Mouse (Mus musculus) ES-E14 (cell line): ENCODE data around the gene 2900092C05Rik.

Experiments used
- CHD2 ChIP-seq: IDR thresholded peaks from 2 replicates; pipeline ENCODE4 v1.6.1; 2014; ENCODE audit warnings: mild to moderate bottlenecking, low read depth, low read length, inconsistent platforms
- HCFC1 ChIP-seq: IDR thresholded peaks from 2 replicates; pipeline ENCODE4 v1.6.1; 2012; ENCODE audit warnings: low read length, inconsistent platforms, borderline replicate concordance; ENCODE audit not compliant: insufficient read depth
- MAFK ChIP-seq: IDR thresholded peaks from 2 replicates; pipeline ENCODE4 v1.6.1; 2014; ENCODE audit warnings: mild to moderate bottlenecking, low read depth, low read length, inconsistent platforms; ENCODE audit not compliant: insufficient read depth
- ZC3H11A ChIP-seq: IDR thresholded peaks from 2 replicates; pipeline ENCODE4 v1.6.1; 2012; ENCODE audit warnings: low read depth, mild to moderate bottlenecking, inconsistent platforms, low read length, borderline replicate concordance
- ZNF384 ChIP-seq: IDR thresholded peaks from 2 replicates; pipeline ENCODE4 v1.6.1; 2012; ENCODE audit warnings: low read depth, low read length, inconsistent platforms

DNA sequence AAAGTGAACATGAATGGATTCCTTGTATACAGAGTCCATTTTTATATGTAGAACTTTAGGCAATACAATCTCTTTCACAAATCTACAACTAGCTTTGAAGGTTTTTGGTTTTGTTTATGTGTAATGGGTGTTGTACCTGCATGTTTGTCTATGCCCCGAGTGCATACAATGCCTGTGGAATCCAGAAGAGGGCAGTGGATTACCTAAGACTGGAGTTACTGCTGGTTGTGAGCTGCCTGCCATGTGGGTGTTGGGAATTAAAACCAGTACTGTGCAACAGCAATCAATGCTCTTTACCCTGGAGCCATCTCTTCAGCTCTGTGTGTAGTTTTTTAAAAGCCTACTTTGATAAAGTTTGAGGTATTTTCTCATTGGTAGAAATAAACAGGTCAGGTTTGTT is 26.4 kb upstream of the 2900092C05Rik start:
- TF ChIP-seq MAFK (no peak), ZNF384 (no peak), CHD2 (no peak), ZC3H11A (peak; percentile 50; the same call in 1 of the 2 replicates), HCFC1 (no peak)
